Mouse (Mus musculus) intestine, embryonic 16.5 days (tissue): ENCODE data around the gene Gripap1. TPM values are rescaled to one million over a fixed set of nuclear protein-coding genes. Genes with fewer than 3 reads are reported as not detected.
A peak's percentile ranks its signal among the peaks of the same experiment; 100 is the strongest.

ENCODE experiments used
- ATAC-seq: fragments of 200-750 bp; cut with Nextera tagmentation; 2 replicates; pipeline ENCODE4 v1.8.0; 2017; ENCODE audit warnings: moderate TSS enrichment, moderate library complexity
- H3K27ac ChIP-seq: fragments of 300-500 bp; sonication (generic); 2 replicates; pipeline ENCODE4 v1.5.1; 2014; ENCODE audit warnings: mild to moderate bottlenecking, low read length
- H3K27me3 ChIP-seq: fragments of 300-500 bp; sonication (generic); replicated peaks from 2 replicates; pipeline ENCODE4 v1.6.1; 2014; ENCODE audit warnings: low read length, control low read depth, mixed read lengths; ENCODE audit not compliant: control insufficient read depth, insufficient read depth
- H3K36me3 ChIP-seq: fragments of 300-500 bp; sonication (generic); 2 replicates; pipeline ENCODE4 v1.6.1; 2014; ENCODE audit warnings: low read length, control low read depth; ENCODE audit not compliant: control insufficient read depth, insufficient read depth
- H3K4me1 ChIP-seq: fragments of 300-500 bp; sonication (generic); 2 replicates; pipeline ENCODE4 v1.6.1; 2014; ENCODE audit warnings: low read length, control low read depth, mixed read lengths; ENCODE audit not compliant: control insufficient read depth, insufficient read depth
- H3K4me2 ChIP-seq: fragments of 300-500 bp; sonication (generic); 2 replicates; pipeline ENCODE4 v1.6.1; 2014; ENCODE audit warnings: low read depth, low read length, control low read depth
- H3K4me3 ChIP-seq: fragments of 300-500 bp; sonication (generic); 2 replicates; pipeline ENCODE4 v1.5.1; 2014; ENCODE audit warnings: mild to moderate bottlenecking, low read length
- H3K9ac ChIP-seq: fragments of 300-500 bp; sonication (generic); 2 replicates; pipeline ENCODE4 v1.6.1; 2014; ENCODE audit warnings: low read depth, low read length
- H3K9me3 ChIP-seq: fragments of 300-500 bp; sonication (generic); 2 replicates; pipeline ENCODE4 v1.6.1; 2016; ENCODE audit warnings: low read length, control low read depth; ENCODE audit not compliant: control insufficient read depth
- WGBS: fragments of 180-500 bp; shearing (Covaris S2); extraction: QIAGEN DNeasy Blood & Tissue Kit; methylation state at CpG from one replicate; pipeline ENCODE4 v1.1.7; 2014; 5-methylcytosine and 5-hydroxymethylcytosine counted together
- polyA plus RNA-seq: library from polyadenylated mRNA; unstranded; fragments of >200 nt; fragmentation: Nextera tagmentation; extraction: Ambion mirVana; gene quantifications from 2 replicates; pipeline ENCODE4 v1.2.1, GENCODE M21; 2015

The Gripap1 gene
- polyA plus RNA-seq, 1 experiment from 2014 or later = 37.5 TPM

DNA sequence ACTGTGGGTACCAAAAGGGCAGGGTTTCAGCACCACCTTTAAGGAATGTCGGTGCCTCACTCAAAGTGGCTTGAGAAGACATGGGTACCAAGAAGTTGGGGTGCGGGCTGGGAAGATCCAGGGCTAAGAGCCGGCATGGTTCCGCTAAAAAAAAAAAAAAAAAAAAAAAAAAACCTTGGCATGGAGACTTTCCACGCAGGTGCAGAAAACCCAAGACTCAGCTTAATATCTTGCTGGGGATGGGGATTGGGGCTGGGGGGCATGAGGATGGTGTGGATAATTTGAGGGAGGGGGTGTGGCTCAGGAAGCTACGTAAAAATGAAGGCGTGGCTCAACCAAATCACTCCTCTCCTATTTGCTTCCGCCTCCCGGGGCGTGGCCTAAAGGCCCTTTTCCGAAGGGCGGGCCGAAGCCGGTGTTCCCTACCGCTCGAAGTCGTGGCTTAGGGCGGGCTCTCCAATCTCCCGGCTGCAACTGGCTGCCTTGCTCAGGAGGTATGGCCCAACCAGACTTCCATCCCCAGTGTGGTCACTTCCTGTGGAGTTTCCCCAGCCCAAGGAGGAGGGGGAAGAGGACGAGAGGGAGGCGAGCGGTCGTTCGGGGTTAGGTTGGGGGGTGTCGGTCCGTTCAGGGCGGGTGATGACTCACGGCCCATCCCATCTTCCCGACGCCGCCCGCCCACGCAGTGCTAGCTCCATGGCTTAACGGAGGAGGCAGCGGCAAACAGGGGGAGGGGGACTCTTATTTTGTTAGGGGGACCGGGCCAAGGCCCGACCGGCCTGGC is 27.2 kb upstream of the Gripap1 start, which contains the start of gene Tfe3:
TSS of gene Tfe3 (plus strand) at position 424 of the 784 bp plus-strand sequence.
- H3K4me2 ChIP-seq = peak within 1 kb of the TSS; percentile 73
- peak; percentile 97 for ATAC-seq
- H3K27me3 ChIP-seq = no peaks in the 10 kb centered on the region
- 10% methylated on average over 38 of the region's 38 CpGs for WGBS
- H3K4me1 ChIP-seq = peaks cover 15% of the 10 kb centered on the region
- peak within 1 kb of the TSS; percentile 74 for H3K9ac ChIP-seq
- peaks cover 5% of the 10 kb centered on the region; the same call in 1 of the 2 replicates for H3K36me3 ChIP-seq
- H3K9me3 ChIP-seq = no peaks in the 10 kb centered on the region
- H3K27ac ChIP-seq = peak within 1 kb of the TSS; percentile 69
- H3K4me3 ChIP-seq = peak within 1 kb of the TSS; percentile 71

DNA sequence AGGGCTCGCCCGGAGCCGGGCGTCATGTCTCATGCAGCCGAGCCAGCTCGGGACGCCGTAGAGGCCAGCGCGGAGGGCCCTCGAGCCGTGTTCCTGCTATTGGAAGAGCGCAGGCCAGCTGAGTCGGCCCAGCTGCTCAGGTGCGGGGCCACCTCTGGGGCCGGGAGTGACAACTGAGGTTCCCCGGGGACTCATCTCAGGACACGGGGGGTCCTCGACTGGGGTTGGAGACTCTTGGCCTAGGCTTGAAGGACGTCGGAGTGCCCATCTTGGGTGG is 26.7 kb upstream of the Gripap1 start:
- peak overlapping the region; percentile 71 for H3K4me3 ChIP-seq
- no peaks in the 10 kb centered on the region for H3K27me3 ChIP-seq
- H3K27ac ChIP-seq = peak overlapping the region; percentile 69
- WGBS = 18% methylated on average over 10 of the region's 21 CpGs
- peak; percentile 21 for ATAC-seq
- H3K9ac ChIP-seq = peak overlapping the region; percentile 74
- no peaks in the 10 kb centered on the region for H3K9me3 ChIP-seq
- peaks cover 15% of the 10 kb centered on the region for H3K4me1 ChIP-seq
- H3K4me2 ChIP-seq = peak overlapping the region; percentile 73
- peaks cover 5% of the 10 kb centered on the region; the same call in 1 of the 2 replicates for H3K36me3 ChIP-seq

GRCm38 (mm10) chrX:7763631-7764393 is 25.8 kb upstream of the Gripap1 start:
- Histone ChIP-seq H3K9ac (peak overlapping the region; percentile 74), H3K27me3 (no peaks in the 10 kb centered on the region), H3K36me3 (peaks cover 5% of the 10 kb centered on the region), H3K27ac (peak overlapping the region; percentile 37; the same call in 1 of the 2 replicates), H3K4me1 (peaks cover 15% of the 10 kb centered on the region), H3K9me3 (no peaks in the 10 kb centered on the region), H3K4me2 (peak overlapping the region; percentile 73), H3K4me3 (peak overlapping the region; percentile 71)
- ATAC-seq = peak; percentile 16; the same call in 1 of the 2 replicates
- 15% methylated on average over 22 of the region's 22 CpGs for WGBS

GRCm38 (mm10) chrX:7764657-7765280 is 24.8 kb upstream of the Gripap1 start:
- no peak for ATAC-seq
- Histone ChIP-seq H3K4me3 (peak overlapping the region; percentile 71), H3K4me1 (peaks cover 15% of the 10 kb centered on the region), H3K9ac (0 out of 2 replicates have a peak overlapping the region, but pooled peaks have one; percentile 74), H3K9me3 (no peaks in the 10 kb centered on the region), H3K36me3 (peaks cover 5% of the 10 kb centered on the region), H3K27ac (peak overlapping the region; percentile 37; the same call in 1 of the 2 replicates), H3K4me2 (peak overlapping the region; percentile 73), H3K27me3 (no peaks in the 10 kb centered on the region)
- 24% methylated on average over 9 of the region's 9 CpGs for WGBS

GRCm38 (mm10) chrX:7765281-7765670 is 24.3 kb upstream of the Gripap1 start:
- no peaks in the 10 kb centered on the region for H3K27me3 ChIP-seq
- 0 out of 2 replicates have a peak overlapping the region, but pooled peaks have one; percentile 29 for H3K9ac ChIP-seq
- peak overlapping the region; percentile 51 for H3K27ac ChIP-seq
- WGBS = 30% methylated on average over 12 of the region's 13 CpGs
- ATAC-seq = no peak
- peaks cover 15% of the 10 kb centered on the region for H3K4me1 ChIP-seq
- H3K9me3 ChIP-seq = no peaks in the 10 kb centered on the region
- H3K4me2 ChIP-seq = peak overlapping the region; percentile 73
- H3K36me3 ChIP-seq = peaks cover 5% of the 10 kb centered on the region
- peak overlapping the region; percentile 71 for H3K4me3 ChIP-seq

GRCm38 (mm10) chrX:7765764-7766163 is 23.8 kb upstream of the Gripap1 start:
- Histone ChIP-seq H3K27ac (peak overlapping the region; percentile 54), H3K4me1 (peaks cover 15% of the 10 kb centered on the region), H3K27me3 (no peaks in the 10 kb centered on the region), H3K4me3 (peak overlapping the region; percentile 71), H3K36me3 (peaks cover 5% of the 10 kb centered on the region), H3K9ac (0 out of 2 replicates have a peak overlapping the region, but pooled peaks have one; percentile 29), H3K4me2 (peak overlapping the region; percentile 73), H3K9me3 (no peaks in the 10 kb centered on the region)
- WGBS = 14% methylated on average over 11 of the region's 11 CpGs
- peak; percentile 67 for ATAC-seq

DNA sequence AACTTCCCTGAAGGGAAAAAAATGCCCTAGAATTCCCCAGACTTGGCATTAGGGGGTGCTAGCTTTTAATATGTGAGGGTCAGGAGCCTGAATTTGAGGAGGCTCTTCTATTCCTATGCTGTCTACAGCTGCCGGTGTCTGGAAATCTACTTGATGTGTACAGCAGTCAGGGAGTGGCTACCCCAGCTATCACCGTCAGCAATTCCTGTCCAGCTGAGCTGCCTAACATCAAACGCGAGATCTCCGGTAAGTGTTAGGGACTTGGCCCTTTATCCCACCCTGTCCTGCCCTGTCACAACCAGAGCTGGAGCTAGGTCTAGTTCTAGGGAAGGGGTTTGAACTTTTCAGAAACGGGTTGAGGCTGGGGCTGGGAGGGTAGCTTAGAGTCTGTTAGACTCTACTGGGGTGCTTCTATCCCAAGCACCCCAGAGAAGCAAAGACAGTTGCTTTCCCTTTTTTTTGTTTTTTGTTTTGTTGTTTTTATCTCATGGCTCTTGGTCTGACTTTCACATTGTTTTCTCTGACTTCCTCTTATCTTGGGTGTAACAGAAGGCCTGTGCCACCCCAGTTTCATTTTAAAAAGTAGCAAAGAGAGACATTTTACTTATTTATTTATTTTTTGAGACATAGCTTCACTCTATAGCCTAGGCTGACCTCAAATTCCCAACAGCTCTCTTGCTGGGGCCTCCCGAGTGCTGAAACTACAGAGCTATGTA is 20.1 kb upstream of the Gripap1 start:
- Histone ChIP-seq H3K4me3 (no peak overlapping the region), H3K36me3 (peaks cover 5% of the 10 kb centered on the region)
- 87% methylated on average over 7 of the region's 7 CpGs for WGBS

GRCm38 (mm10) chrX:7772766-7773165 is 16.8 kb upstream of the Gripap1 start:
- 51% methylated on average over 2 of the region's 2 CpGs for WGBS
- no peak overlapping the region for H3K27ac ChIP-seq
- no peak overlapping the region for H3K4me3 ChIP-seq
- no peak overlapping the region for H3K9ac ChIP-seq
- H3K36me3 ChIP-seq = no peaks in the 10 kb centered on the region; the same call in 1 of the 2 replicates
- H3K27me3 ChIP-seq = no peaks in the 10 kb centered on the region
- H3K4me2 ChIP-seq = no peak overlapping the region
- H3K4me1 ChIP-seq = no peaks in the 10 kb centered on the region
- ATAC-seq = no peak
- H3K9me3 ChIP-seq = no peaks in the 10 kb centered on the region

More for the DNA sequence above, 20.1 kb upstream of the Gripap1 start:
- no peak for ATAC-seq
- peaks cover 12% of the 10 kb centered on the region for H3K4me1 ChIP-seq
- H3K4me2 ChIP-seq = no peak overlapping the region
- H3K27ac ChIP-seq = no peak overlapping the region
- no peaks in the 10 kb centered on the region for H3K27me3 ChIP-seq
- no peak overlapping the region for H3K9ac ChIP-seq
- H3K9me3 ChIP-seq = no peaks in the 10 kb centered on the region
